Mouse (Mus musculus): ENCODE measurements around the gene Pax8.

GRCm38 (mm10) chr2:24385111-24385961 lies 90.1 kb downstream of the Pax8 start:
- TF ChIP-seq CTCF (conservative IDR thresholded peaks at IDR 0.05; ENCODE audit: insufficient read depth, insufficient read length, low read depth, low read length) (no peak), POLR2A (IDR thresholded peaks at IDR 0.05; ENCODE audit: low read depth, low read length) (no peak)
